Mouse (Mus musculus) myocyte (in vitro differentiated cells): Measurements from ENCODE around the gene Ubald2. TPM values are rescaled to one million over a fixed set of nuclear protein-coding genes. Genes with fewer than 3 reads are reported as not detected.
"Not testable (repeated sequence)": the region's sequence is repeated elsewhere in the genome, so short reads cannot be mapped to it uniquely, and the experiment has no call there.

Experiments used
- H3K27me3 ChIP-seq: one replicate; pipeline ENCODE4 v1.6.1; 2011; ENCODE audit not compliant: control insufficient read depth, insufficient read depth, insufficient read length
- H3K36me3 ChIP-seq: one replicate; pipeline ENCODE4 v1.6.1; 2011; ENCODE audit not compliant: control insufficient read depth, insufficient read depth
- H3K4me2 ChIP-seq: one replicate; pipeline ENCODE4 v1.6.1; 2011; ENCODE audit warnings: low read depth, control low read depth
- H3K4me3 ChIP-seq: one replicate; pipeline ENCODE4 v1.5.1; 2011; ENCODE audit warnings: mild to moderate bottlenecking, control low read depth, moderate library complexity
- H3K79me2 ChIP-seq: one replicate; pipeline ENCODE4 v1.6.1; 2011; ENCODE audit not compliant: control insufficient read depth, insufficient read depth
- H3ac ChIP-seq: one replicate; pipeline ENCODE4 v1.6.1; 2011; ENCODE audit not compliant: control insufficient read depth, insufficient read length
- CEBPB ChIP-seq: IDR thresholded peaks from 2 replicates; pipeline ENCODE4 v1.6.1; 2011; ENCODE audit warnings: mild to moderate bottlenecking, moderate library complexity; ENCODE audit not compliant: poor library complexity, insufficient read depth, severe bottlenecking
- E2F4 ChIP-seq: IDR thresholded peaks from one replicate; pipeline ENCODE4 v1.6.1; 2011; ENCODE audit warnings: mild to moderate bottlenecking, control low read depth, moderate library complexity; ENCODE audit not compliant: insufficient read depth
- MAX ChIP-seq: IDR thresholded peaks from one replicate; pipeline ENCODE4 v1.6.1; 2011; ENCODE audit warnings: low read depth, mild to moderate bottlenecking, control low read depth
- MYOD1 ChIP-seq, 3 experiments: IDR thresholded peaks; one replicate each; pipeline ENCODE4 v1.6.1; 2011; ENCODE audit warnings: control low read depth in 2 of 3, low read depth in 2 of 3, mild to moderate bottlenecking in 2 of 3, moderate library complexity in 1 of 3; ENCODE audit not compliant: insufficient read length in 2 of 3, control insufficient read depth in 1 of 3
- MYOG ChIP-seq, 3 experiments: IDR thresholded peaks; one replicate each; pipeline ENCODE4 v1.6.1; 2011; ENCODE audit warnings: control low read depth in 2 of 3, low read depth in 2 of 3, mild to moderate bottlenecking in 2 of 3; ENCODE audit not compliant: insufficient read length in 2 of 3, control insufficient read depth in 1 of 3, insufficient read depth in 1 of 3
- POLR2A ChIP-seq: IDR thresholded peaks from one replicate; pipeline ENCODE4 v1.6.1; 2011; ENCODE audit warnings: low read depth, mild to moderate bottlenecking, control low read depth, moderate library complexity; ENCODE audit not compliant: insufficient read length
- POLR2AphosphoS2 ChIP-seq: IDR thresholded peaks from one replicate; pipeline ENCODE4 v1.6.1; 2011; ENCODE audit warnings: low read depth, control low read depth; ENCODE audit not compliant: insufficient read length
- REST ChIP-seq: IDR thresholded peaks from one replicate; pipeline ENCODE4 v1.6.1; 2011; ENCODE audit warnings: mild to moderate bottlenecking, control low read depth, moderate library complexity; ENCODE audit not compliant: insufficient read depth, insufficient read length
- SRF ChIP-seq: IDR thresholded peaks from one replicate; pipeline ENCODE4 v1.6.1; 2011; ENCODE audit warnings: low read depth; ENCODE audit not compliant: control insufficient read depth, insufficient read length
- TCF12 ChIP-seq: IDR thresholded peaks from one replicate; pipeline ENCODE4 v1.6.1; 2011; ENCODE audit warnings: mild to moderate bottlenecking, control low read depth; ENCODE audit not compliant: poor library complexity, insufficient read depth, severe bottlenecking
- TCF3 ChIP-seq: IDR thresholded peaks from one replicate; pipeline ENCODE4 v1.6.1; 2011; ENCODE audit warnings: low read depth, control low read depth; ENCODE audit not compliant: insufficient read length
- USF1 ChIP-seq: IDR thresholded peaks from one replicate; pipeline ENCODE4 v1.6.1; 2011; ENCODE audit warnings: low read depth, mild to moderate bottlenecking, control low read depth, moderate library complexity
- polyA plus RNA-seq: library from polyadenylated mRNA; unstranded; fragments of >200 nt; fragmentation: generic; extraction: Trizol; gene quantifications from one replicate; pipeline ENCODE4 v1.2.1, GENCODE M21; 2012; ENCODE audit warnings: missing spikeins

Ubald2 gene
- polyA plus RNA-seq, 1 experiment: 120 TPM

- Histone ChIP-seq H3K36me3 (no peaks in the 10 kb centered on the region), H3ac (no peak overlapping the region), H3K27me3 (no peaks in the 10 kb centered on the region), H3K4me2 (no peak overlapping the region), H3K4me3 (no peak overlapping the region), H3K79me2 (no peaks in the 10 kb centered on the region)
- TF ChIP-seq REST (no peak), MYOG (IDR thresholded peaks at IDR 0.05; ENCODE audit: control insufficient read depth in 1 of 3, insufficient read depth in 1 of 3, insufficient read length in 2 of 3, low read depth in 2 of 3) (no peak), MAX (no peak), TCF12 (no peak), TCF3 (no peak), CEBPB (no peak), USF1 (no peak), POLR2A (no peak), E2F4 (no peak), MYOD1 (IDR thresholded peaks at IDR 0.05; ENCODE audit: control insufficient read depth in 1 of 3, insufficient read length in 2 of 3, low read depth in 2 of 3) (no peak)
Observed at GRCm38 (mm10) chr11:116424621-116425407, 9.1 kb upstream of the Ubald2 start.

GRCm38 (mm10) chr11:116426328-116426727 is 7.6 kb upstream of the Ubald2 start:
- H3K27me3 ChIP-seq, H3K4me2 ChIP-seq, H3K4me3 ChIP-seq, H3K36me3 ChIP-seq, H3K79me2 ChIP-seq, H3ac ChIP-seq: not testable (repeated sequence)

- no peak overlapping the region for H3K4me2 ChIP-seq
- H3K27me3 ChIP-seq: no peaks in the 10 kb centered on the region
- no peaks in the 10 kb centered on the region for H3K79me2 ChIP-seq
- H3ac ChIP-seq: no peak overlapping the region
- no peak for TF ChIP-seq USF1
- no peak for TF ChIP-seq MYOD1 (IDR thresholded peaks at IDR 0.05; ENCODE audit: control insufficient read depth in 1 of 3, insufficient read length in 2 of 3, low read depth in 2 of 3)
- TF ChIP-seq CEBPB: no peak
- TF ChIP-seq MYOG (IDR thresholded peaks at IDR 0.05; ENCODE audit: control insufficient read depth in 1 of 3, insufficient read depth in 1 of 3, insufficient read length in 2 of 3, low read depth in 2 of 3): no peak
- TF ChIP-seq REST: no peak
- TF ChIP-seq POLR2A: no peak
- no peak for TF ChIP-seq E2F4
- TF ChIP-seq POLR2AphosphoS2: no peak
- no peak for TF ChIP-seq TCF3
- TF ChIP-seq TCF12: no peak
- TF ChIP-seq MAX: no peak
- H3K36me3 ChIP-seq: no peaks in the 10 kb centered on the region
- H3K4me3 ChIP-seq: no peak overlapping the region
Observed at GRCm38 (mm10) chr11:116426852-116427575, 6.9 kb upstream of the Ubald2 start.

GRCm38 (mm10) chr11:116428872-116429859 is 4.7 kb upstream of the Ubald2 start:
- Histone ChIP-seq H3K36me3 (no peaks in the 10 kb centered on the region), H3K4me3 (no peak overlapping the region), H3K27me3 (no peaks in the 10 kb centered on the region), H3K4me2 (no peak overlapping the region), H3K79me2 (no peaks in the 10 kb centered on the region), H3ac (no peak overlapping the region)
- TF ChIP-seq POLR2AphosphoS2 (no peak), SRF (no peak), E2F4 (no peak), TCF3 (no peak), POLR2A (no peak), TCF12 (no peak), USF1 (no peak), MYOG (IDR thresholded peaks at IDR 0.05; ENCODE audit: control insufficient read depth in 1 of 3, insufficient read depth in 1 of 3, insufficient read length in 2 of 3, low read depth in 2 of 3) (no peak), MYOD1 (IDR thresholded peaks at IDR 0.05; ENCODE audit: control insufficient read depth in 1 of 3, insufficient read length in 2 of 3, low read depth in 2 of 3) (no peak), CEBPB (no peak), REST (no peak)
